Mouse (Mus musculus) monocyte, adult 5-6 weeks (primary cell): ENCODE data around the gene Mmp28. TPM values are rescaled to one million over a fixed set of nuclear protein-coding genes. Genes with fewer than 3 reads are reported as not detected.
A peak's percentile ranks its signal among the peaks of the same experiment; 100 is the strongest.

ENCODE experiments used
- ATAC-seq: fragments of 153-309, 156-312 bp; replicated peaks from 2 replicates; pipeline ENCODE4 v1.8.0; 2017; ENCODE audit warnings: mild to moderate bottlenecking; ENCODE audit not compliant: low TSS enrichment, insufficient number of reproducible peaks, severe bottlenecking, poor library complexity, low FRiP score
- total RNA-seq: library from RNA; stranded (forward); fragments of 200-1000, 200-491, 200-594 nt; gene quantifications from 3 replicates; pipeline ENCODE4 v1.2.3, GENCODE M21; 2017

Mmp28 gene
- total RNA-seq, 1 experiment from 2014 or later: not detected

DNA sequence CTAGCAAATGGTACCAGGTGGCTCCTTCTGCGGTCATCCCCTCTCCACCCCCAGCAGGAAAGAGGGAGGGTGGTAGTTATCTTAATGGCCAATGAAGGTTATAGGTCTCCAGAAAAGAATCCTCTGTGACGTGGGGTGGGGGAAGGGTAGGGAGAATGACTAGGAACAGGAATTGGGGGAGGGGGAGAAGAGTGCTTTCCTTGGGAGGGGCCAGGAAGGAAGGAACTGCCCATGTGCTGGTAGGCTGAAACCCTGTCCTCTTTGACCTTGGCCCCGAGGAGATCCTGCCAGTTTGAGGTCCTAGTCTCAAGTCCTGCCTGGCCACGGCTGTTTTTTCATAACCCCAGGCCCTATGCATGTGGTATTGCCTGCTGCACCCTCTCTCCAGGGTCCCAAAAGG, 13.6 kb downstream of the Mmp28 start:
- ATAC-seq: no peak

DNA sequence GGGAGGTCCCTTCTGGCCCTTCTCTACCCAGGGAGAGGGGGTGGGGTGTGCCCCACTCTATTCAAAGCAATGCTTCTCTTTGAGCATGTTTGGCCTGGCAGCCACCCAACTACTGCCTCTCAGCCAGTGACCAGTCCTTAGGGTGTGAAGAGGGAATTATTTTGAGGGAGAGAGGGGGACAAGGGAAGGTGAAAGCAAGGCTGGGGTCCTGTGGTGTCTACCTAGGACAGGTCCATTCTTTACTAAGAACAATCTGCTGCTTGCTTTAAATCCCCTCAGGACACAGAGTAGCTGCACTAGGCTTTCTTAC, 14.0 kb downstream of the Mmp28 start:
- no peak for ATAC-seq

DNA sequence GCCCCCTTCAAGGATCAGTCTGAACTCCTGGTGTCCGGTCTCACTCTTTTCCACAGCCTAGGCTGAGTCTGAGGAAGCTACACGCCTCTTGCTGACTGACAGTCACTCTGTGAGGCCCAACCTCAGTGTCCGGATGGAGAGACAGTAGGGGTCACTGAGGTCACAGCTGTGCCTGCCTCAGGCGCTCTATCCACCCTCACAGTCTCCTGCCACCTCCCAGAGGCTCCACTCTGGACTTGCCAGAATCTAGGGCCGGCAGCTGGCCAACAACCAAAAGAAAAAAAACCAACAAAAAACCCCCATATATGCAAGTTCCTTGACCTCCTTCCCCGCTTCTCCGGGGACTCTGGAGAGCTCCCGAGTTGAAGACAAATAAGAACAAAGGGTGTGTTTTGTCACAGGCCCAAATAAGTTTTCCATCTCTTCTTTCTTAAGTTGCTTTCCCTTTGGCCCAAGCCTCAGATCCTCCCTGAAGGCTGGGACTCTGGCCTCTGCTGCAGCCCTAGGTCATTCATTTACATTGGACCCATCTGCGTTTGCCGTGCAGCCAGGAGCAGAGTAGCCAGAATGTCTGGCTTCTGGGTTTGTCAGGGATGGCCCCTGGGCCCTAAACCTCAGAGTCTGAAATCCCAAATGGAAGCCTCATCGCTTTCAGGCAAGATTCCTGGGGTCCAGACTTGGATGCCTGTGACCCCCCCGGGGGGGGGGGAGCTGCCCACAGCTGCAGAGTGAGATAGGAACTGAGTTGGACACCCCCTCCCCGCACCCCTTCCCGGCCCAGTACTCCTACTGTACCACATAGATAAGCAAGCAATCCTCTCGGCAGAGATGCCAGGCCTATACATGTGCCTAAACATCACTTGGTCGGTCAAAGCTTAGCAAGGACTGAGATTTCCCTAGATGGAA, 14.6 kb downstream of the Mmp28 start:
- ATAC-seq: no peak

DNA sequence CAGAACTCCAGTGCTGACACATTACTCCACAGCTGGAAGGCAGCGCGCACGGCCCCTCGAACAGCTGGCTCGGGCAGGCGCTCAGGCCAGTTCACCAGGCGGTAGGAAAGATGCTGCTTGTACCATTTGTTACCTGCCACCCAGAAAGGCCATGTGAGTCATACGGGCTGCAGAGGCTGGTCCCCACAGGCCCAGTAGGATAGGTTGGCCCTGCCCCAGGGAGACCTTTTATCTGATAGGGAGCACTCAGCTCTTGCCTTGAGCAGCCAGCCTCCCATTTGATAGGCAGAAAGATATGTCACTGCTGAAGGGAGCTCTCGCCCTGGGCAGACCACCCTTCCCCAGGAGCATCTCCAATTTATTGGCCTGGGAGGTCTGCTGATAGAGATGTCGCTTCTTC, 15.3 kb downstream of the Mmp28 start:
- ATAC-seq: no peak

DNA sequence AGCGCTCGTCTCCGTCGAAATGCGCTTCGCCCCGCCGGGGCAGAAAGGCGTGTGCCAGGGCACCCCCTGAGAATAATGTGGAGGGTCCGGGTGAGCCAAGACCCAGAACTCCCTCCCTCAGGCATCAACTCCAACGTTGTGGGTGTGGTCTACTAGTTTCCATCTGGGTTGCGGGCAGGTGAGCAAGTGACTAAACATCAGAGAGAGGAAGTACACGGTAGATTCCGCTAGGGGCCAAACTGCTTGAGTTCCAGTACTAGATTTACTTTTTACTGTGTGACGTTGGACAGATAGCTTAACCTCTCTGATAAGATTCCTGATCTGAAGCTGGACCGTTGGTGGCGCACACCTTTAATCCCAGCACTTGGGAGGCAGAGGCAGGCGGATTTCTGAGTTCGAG, 17.9 kb downstream of the Mmp28 start:
- ATAC-seq: no peak

DNA sequence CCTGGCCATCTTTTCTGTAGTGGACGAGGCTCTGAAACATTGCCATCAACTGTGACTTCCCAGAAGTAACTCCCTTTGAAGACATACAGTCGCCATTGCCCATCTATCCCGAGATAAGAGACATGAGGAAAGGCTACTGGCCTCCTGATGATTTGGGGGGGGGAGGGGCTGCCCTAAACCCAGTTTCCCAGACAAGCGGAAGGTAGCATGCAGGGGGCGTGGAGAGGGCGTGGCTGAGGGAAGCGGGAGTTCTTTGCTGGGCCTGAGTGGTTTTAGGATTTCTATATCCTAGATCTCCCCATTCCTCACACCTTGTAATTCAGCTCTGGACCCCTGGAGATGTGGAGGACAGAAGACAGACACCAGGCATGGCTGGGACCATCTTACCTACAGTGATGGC, 19.0 kb downstream of the Mmp28 start:
- ATAC-seq: no peak

- ATAC-seq: peak; percentile 45
Measured at GRCm38 (mm10) chr11:83442596-83443267, 20.1 kb downstream of the Mmp28 start.

DNA sequence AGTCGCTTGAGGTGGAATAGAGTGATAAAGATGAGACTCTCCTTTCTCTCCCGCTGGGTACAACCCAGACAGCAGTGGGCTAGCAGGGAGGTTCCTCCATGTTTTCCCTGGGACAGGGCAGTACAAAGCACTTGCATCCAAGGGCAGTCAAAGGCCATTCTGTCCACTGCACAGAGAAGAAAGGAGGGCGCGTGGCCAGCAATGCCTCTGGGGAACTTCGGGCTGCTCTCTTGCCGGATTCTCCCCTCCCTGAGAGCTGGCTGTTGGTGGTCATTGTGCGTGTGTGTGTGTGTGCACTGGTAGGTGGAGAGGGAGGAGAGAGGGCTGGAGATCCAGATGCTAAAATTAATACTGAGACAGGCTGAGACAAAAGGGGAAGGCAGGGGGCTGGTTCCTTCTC, 21.6 kb downstream of the Mmp28 start:
- ATAC-seq: no peak

GRCm38 (mm10) chr11:83440081-83441064, 22.5 kb downstream of the Mmp28 start:
- peak; percentile 74 for ATAC-seq

GRCm38 (mm10) chr11:83439426-83440060, 23.3 kb downstream of the Mmp28 start:
- no peak for ATAC-seq

GRCm38 (mm10) chr11:83437377-83437776, 25.5 kb downstream of the Mmp28 start, which contains the start of gene 1700020L24Rik:
TSS of gene 1700020L24Rik (plus strand) at chr11:83437677.
- no peak for ATAC-seq

DNA sequence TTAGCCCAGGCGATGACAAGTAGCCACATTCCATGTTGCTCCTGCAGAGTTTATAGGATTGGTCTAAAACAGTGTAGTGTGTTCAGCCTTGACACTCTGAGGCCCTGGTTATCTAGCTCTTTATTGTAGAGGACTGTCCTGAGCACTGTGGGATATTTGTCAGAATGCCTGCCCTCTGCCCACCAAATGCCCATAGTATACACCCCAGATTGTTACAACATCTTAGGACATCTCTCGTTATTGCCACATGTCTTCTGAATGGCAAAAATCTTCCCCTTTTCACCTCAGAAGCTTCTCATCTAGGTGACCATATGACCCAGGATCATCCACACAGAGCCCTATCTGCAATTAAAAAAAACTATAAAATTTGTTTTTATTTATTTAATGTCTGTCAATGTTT, 30.3 kb downstream of the Mmp28 start:
- no peak for ATAC-seq

DNA sequence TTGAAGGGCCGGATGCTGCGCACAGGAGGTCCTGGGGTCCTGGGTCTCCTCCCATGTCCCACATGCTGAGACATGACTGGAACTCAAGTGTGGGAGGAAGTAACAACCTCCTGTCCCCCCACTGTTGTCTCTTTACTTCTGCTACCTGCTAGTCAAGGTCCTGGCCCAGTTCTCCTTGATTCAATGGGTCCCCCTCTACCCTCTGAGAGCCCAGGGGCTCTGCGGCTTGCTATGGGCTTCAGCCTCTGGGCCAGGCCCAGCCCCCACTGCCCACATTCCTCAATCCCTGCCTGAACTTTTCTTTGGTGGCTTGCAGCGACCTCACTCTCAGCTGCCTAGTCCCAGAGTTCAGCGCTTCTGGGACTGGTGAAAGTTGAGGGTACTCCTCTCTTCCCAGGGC, 33.5 kb downstream of the Mmp28 start, which contains the start of gene Gas2l2:
Gas2l2 (minus strand) TSS at position 101 of the 400 bp plus-strand sequence.
- no peak for ATAC-seq

- peak; percentile 85 for ATAC-seq
Measured at GRCm38 (mm10) chr11:83426964-83427363, 35.9 kb downstream of the Mmp28 start.

DNA sequence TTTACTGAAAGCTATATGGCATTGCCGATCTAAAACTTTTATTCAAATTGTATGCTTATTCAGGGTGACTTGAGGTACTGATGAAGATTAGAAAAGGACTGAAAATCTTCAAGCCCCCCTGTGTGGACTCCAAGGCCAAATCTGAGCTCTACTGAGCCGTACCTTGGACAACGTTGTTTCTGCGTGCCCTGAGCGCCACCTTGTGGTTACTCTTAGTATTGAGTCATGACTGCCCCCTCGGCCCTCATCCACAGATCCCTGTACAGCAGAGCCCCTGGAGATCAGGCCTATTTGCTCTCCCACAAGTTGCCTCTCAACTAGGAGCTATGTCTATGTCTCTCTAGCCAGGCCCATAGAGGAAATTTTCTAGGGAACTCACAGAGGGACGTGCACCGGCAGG, 38.2 kb downstream of the Mmp28 start:
- peak; percentile 64 for ATAC-seq

DNA sequence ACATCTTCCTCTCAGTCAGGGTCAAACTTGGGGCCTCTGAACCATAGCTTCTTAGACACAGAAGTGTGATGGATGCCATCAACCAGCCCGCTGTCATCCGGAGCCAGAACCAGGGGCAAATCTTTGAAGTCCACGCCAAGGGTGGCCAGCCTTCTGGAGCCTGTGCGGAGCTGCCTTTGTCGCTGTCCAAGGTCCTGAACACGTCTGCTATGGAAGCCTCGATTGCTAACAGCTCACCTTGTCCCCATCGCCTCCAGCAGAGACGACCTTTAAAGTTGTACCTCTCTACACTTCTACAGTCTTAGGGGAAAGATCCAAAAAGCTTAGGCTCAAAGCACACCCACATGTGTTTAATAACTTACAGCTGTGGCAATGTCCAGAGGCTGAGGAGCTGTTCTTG, 41.6 kb downstream of the Mmp28 start:
- ATAC-seq: 0 out of 2 replicates have a peak, but pooled peaks have one; percentile 36

DNA sequence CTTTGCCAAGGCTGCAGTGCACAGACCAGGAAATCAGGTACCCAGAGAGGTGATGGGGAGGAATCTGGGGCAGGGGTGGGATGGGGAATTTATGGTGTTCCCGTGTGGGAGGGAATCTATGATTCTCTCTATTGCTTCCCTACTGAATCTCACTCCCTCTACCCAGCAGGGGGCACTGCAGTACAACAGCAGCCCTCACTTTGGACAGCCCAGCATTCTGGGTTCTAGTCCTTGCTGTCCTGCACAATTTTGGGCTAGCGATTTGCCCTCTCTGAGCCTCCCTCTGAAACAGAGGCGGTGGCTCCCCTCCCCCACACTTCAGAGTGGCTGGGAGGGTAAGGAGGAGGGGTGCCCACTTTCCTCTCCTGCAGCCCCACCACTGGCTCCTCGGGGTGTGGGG, 42.5 kb downstream of the Mmp28 start:
- ATAC-seq: no peak

- no peak for ATAC-seq
Measured at GRCm38 (mm10) chr11:83418566-83418965, 44.3 kb downstream of the Mmp28 start.
